Mouse (Mus musculus) myocyte (in vitro differentiated cells): ENCODE measurements around the gene Zbtb37. TPM values are rescaled to one million over a fixed set of nuclear protein-coding genes. Genes with fewer than 3 reads are reported as not detected.

ENCODE experiments used
- H3K27me3 ChIP-seq: one replicate; pipeline ENCODE4 v1.6.1; 2011; ENCODE audit not compliant: control insufficient read depth, insufficient read depth, insufficient read length
- H3K36me3 ChIP-seq: one replicate; pipeline ENCODE4 v1.6.1; 2011; ENCODE audit not compliant: control insufficient read depth, insufficient read depth
- H3K4me2 ChIP-seq: one replicate; pipeline ENCODE4 v1.6.1; 2011; ENCODE audit warnings: low read depth, control low read depth
- H3K4me3 ChIP-seq: one replicate; pipeline ENCODE4 v1.5.1; 2011; ENCODE audit warnings: mild to moderate bottlenecking, control low read depth, moderate library complexity
- H3K79me2 ChIP-seq: one replicate; pipeline ENCODE4 v1.6.1; 2011; ENCODE audit not compliant: control insufficient read depth, insufficient read depth
- H3ac ChIP-seq: one replicate; pipeline ENCODE4 v1.6.1; 2011; ENCODE audit not compliant: control insufficient read depth, insufficient read length
- CEBPB ChIP-seq: IDR thresholded peaks from 2 replicates; pipeline ENCODE4 v1.6.1; 2011; ENCODE audit warnings: mild to moderate bottlenecking, moderate library complexity; ENCODE audit not compliant: poor library complexity, insufficient read depth, severe bottlenecking
- E2F4 ChIP-seq: IDR thresholded peaks from one replicate; pipeline ENCODE4 v1.6.1; 2011; ENCODE audit warnings: mild to moderate bottlenecking, control low read depth, moderate library complexity; ENCODE audit not compliant: insufficient read depth
- MAX ChIP-seq: IDR thresholded peaks from one replicate; pipeline ENCODE4 v1.6.1; 2011; ENCODE audit warnings: low read depth, mild to moderate bottlenecking, control low read depth
- MYOD1 ChIP-seq, 3 experiments: IDR thresholded peaks; one replicate each; pipeline ENCODE4 v1.6.1; 2011; ENCODE audit warnings: control low read depth in 2 of 3, low read depth in 2 of 3, mild to moderate bottlenecking in 2 of 3, moderate library complexity in 1 of 3; ENCODE audit not compliant: insufficient read length in 2 of 3, control insufficient read depth in 1 of 3
- MYOG ChIP-seq, 3 experiments: IDR thresholded peaks; one replicate each; pipeline ENCODE4 v1.6.1; 2011; ENCODE audit warnings: control low read depth in 2 of 3, low read depth in 2 of 3, mild to moderate bottlenecking in 2 of 3; ENCODE audit not compliant: insufficient read length in 2 of 3, control insufficient read depth in 1 of 3, insufficient read depth in 1 of 3
- POLR2A ChIP-seq: IDR thresholded peaks from one replicate; pipeline ENCODE4 v1.6.1; 2011; ENCODE audit warnings: low read depth, mild to moderate bottlenecking, control low read depth, moderate library complexity; ENCODE audit not compliant: insufficient read length
- POLR2AphosphoS2 ChIP-seq: IDR thresholded peaks from one replicate; pipeline ENCODE4 v1.6.1; 2011; ENCODE audit warnings: low read depth, control low read depth; ENCODE audit not compliant: insufficient read length
- REST ChIP-seq: IDR thresholded peaks from one replicate; pipeline ENCODE4 v1.6.1; 2011; ENCODE audit warnings: mild to moderate bottlenecking, control low read depth, moderate library complexity; ENCODE audit not compliant: insufficient read depth, insufficient read length
- SRF ChIP-seq: IDR thresholded peaks from one replicate; pipeline ENCODE4 v1.6.1; 2011; ENCODE audit warnings: low read depth; ENCODE audit not compliant: control insufficient read depth, insufficient read length
- TCF12 ChIP-seq: IDR thresholded peaks from one replicate; pipeline ENCODE4 v1.6.1; 2011; ENCODE audit warnings: mild to moderate bottlenecking, control low read depth; ENCODE audit not compliant: poor library complexity, insufficient read depth, severe bottlenecking
- TCF3 ChIP-seq: IDR thresholded peaks from one replicate; pipeline ENCODE4 v1.6.1; 2011; ENCODE audit warnings: low read depth, control low read depth; ENCODE audit not compliant: insufficient read length
- USF1 ChIP-seq: IDR thresholded peaks from one replicate; pipeline ENCODE4 v1.6.1; 2011; ENCODE audit warnings: low read depth, mild to moderate bottlenecking, control low read depth, moderate library complexity
- polyA plus RNA-seq: library from polyadenylated mRNA; unstranded; fragments of >200 nt; fragmentation: generic; extraction: Trizol; gene quantifications from one replicate; pipeline ENCODE4 v1.2.1, GENCODE M21; 2012; ENCODE audit warnings: missing spikeins

Zbtb37 gene
- polyA plus RNA-seq, 1 experiment, result 1.4 TPM

DNA sequence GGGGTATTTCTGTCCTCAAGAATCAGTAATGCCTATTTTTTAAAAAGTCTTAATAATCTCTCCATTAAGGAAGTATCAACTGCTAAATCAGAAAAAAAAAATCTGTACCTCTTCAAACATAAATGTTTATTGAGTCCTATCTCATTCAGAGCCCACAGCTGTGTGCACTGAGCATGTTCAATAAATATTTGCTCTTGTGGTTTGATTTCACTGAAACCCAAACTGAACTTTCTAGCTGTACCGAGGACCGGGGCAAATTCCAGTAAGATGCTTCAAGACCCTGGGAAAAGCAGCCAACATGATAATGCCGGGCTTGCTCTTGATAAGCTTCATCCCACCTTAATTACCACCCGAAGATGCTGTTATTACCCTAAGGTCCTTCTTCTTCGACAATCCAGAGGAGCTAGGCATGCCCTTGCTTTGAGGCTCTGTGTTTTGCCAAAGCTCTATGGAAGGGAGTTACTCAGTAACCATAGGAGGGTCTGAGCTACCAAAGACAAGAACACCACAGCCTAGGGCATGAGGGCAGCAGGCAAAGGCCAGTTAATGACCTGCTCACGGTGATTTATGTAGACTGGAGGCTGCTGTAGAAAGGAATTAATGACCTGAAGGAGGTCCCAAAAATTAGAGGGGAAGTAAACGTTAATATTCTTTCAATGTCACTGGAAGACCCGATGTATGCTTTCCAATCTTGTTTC, 54.0 kb downstream of the Zbtb37 start:
- H3K4me2 ChIP-seq, result no peak overlapping the region
- no peaks in the 10 kb centered on the region for H3K36me3 ChIP-seq
- TF ChIP-seq REST (no peak), USF1 (no peak), TCF12 (no peak), POLR2A (no peak), POLR2AphosphoS2 (no peak), CEBPB (no peak), MYOD1 (IDR thresholded peaks at IDR 0.05; ENCODE audit: control insufficient read depth in 1 of 3, insufficient read length in 2 of 3, low read depth in 2 of 3) (no peak), MYOG (IDR thresholded peaks at IDR 0.05; ENCODE audit: control insufficient read depth in 1 of 3, insufficient read depth in 1 of 3, insufficient read length in 2 of 3, low read depth in 2 of 3) (no peak), MAX (no peak), SRF (no peak), E2F4 (no peak), TCF3 (no peak)
- no peaks in the 10 kb centered on the region for H3K79me2 ChIP-seq
- H3K27me3 ChIP-seq, result no peaks in the 10 kb centered on the region
- no peak overlapping the region for H3K4me3 ChIP-seq
- no peak overlapping the region for H3ac ChIP-seq

GRCm38 (mm10) chr1:160980021-160980420, 54.6 kb downstream of the Zbtb37 start:
- Histone ChIP-seq H3K36me3 (no peaks in the 10 kb centered on the region), H3K79me2 (no peaks in the 10 kb centered on the region), H3ac (no peak overlapping the region), H3K27me3 (no peaks in the 10 kb centered on the region), H3K4me3 (no peak overlapping the region), H3K4me2 (no peak overlapping the region)
- TF ChIP-seq POLR2A (no peak), SRF (no peak), TCF3 (no peak), E2F4 (no peak), TCF12 (no peak), POLR2AphosphoS2 (no peak), MYOD1 (IDR thresholded peaks at IDR 0.05; ENCODE audit: control insufficient read depth in 1 of 3, insufficient read length in 2 of 3, low read depth in 2 of 3) (no peak), USF1 (no peak), MYOG (IDR thresholded peaks at IDR 0.05; ENCODE audit: control insufficient read depth in 1 of 3, insufficient read depth in 1 of 3, insufficient read length in 2 of 3, low read depth in 2 of 3) (no peak), MAX (no peak), CEBPB (no peak), REST (no peak)

- TF ChIP-seq MYOD1 (IDR thresholded peaks at IDR 0.05; ENCODE audit: control insufficient read depth in 1 of 3, insufficient read length in 2 of 3, low read depth in 2 of 3) (no peak), USF1 (no peak), SRF (no peak), MYOG (IDR thresholded peaks at IDR 0.05; ENCODE audit: control insufficient read depth in 1 of 3, insufficient read depth in 1 of 3, insufficient read length in 2 of 3, low read depth in 2 of 3) (no peak), E2F4 (no peak), POLR2AphosphoS2 (no peak), POLR2A (no peak), TCF3 (no peak), TCF12 (no peak), REST (no peak), MAX (no peak)
- Histone ChIP-seq H3K4me3 (no peak within 1 kb of the TSS), H3K79me2 (no peaks in the 10 kb centered on the region), H3ac (no peak within 1 kb of the TSS), H3K27me3 (no peaks in the 10 kb centered on the region), H3K36me3 (no peaks in the 10 kb centered on the region), H3K4me2 (no peak within 1 kb of the TSS)
These were observed 56.4 kb downstream of the Zbtb37 start, which contains the start of gene Serpinc1 for GRCm38 (mm10) chr1:160978071-160978735. Serpinc1 (plus strand) TSS chr1:160978585.

DNA sequence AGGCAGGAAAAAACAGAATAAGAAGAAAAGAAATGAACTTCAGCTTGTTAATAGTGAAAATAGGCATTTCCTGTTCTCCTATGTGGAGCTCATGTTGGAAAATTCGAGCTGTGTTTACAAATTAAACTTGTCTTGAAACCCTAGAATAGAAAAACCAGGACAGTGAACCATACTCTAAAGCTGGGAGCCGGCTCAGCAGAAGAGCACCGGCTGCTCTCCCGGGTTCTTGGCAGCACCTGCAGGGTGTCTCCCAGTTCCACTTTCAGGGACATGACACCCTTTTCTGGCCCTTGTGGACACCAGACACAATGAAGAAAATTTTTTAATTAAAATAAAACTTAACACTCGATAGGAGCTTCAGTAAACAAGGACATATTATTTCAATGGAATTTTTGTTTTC, 66.0 kb downstream of the Zbtb37 start:
- no peaks in the 10 kb centered on the region for H3K27me3 ChIP-seq
- H3K4me2 ChIP-seq, result no peak overlapping the region
- H3K4me3 ChIP-seq, result no peak overlapping the region
- no peaks in the 10 kb centered on the region for H3K79me2 ChIP-seq
- no peak overlapping the region for H3ac ChIP-seq
- TF ChIP-seq MYOD1 (IDR thresholded peaks at IDR 0.05; ENCODE audit: control insufficient read depth in 1 of 3, insufficient read length in 2 of 3, low read depth in 2 of 3) (no peak), E2F4 (no peak), USF1 (no peak), REST (no peak), MAX (no peak), POLR2AphosphoS2 (no peak), POLR2A (no peak), CEBPB (no peak), TCF3 (no peak), TCF12 (no peak), MYOG (IDR thresholded peaks at IDR 0.05; ENCODE audit: control insufficient read depth in 1 of 3, insufficient read depth in 1 of 3, insufficient read length in 2 of 3, low read depth in 2 of 3) (no peak), SRF (no peak)
- H3K36me3 ChIP-seq, result peaks cover 60% of the 10 kb centered on the region
